Mouse (Mus musculus) heart, postnatal 25 days (tissue): ENCODE data around the gene Bcar1. TPM values are rescaled to one million over a fixed set of nuclear protein-coding genes. Genes with fewer than 3 reads are reported as not detected.

Experiments used
- DNase-seq: peaks from one replicate; pipeline ENCODE4 v3.0.0; 2022; ENCODE audit warnings: low spot score
- intact Hi-C: fragments of 180-260 bp; cut with DNase I; formaldehyde crosslinking; loops from one replicate; pipeline ENCODE4 v1.15.1; 2025
- total RNA-seq, 2 experiments: library from RNA; stranded (reverse); gene quantifications; 2 replicates each; pipeline ENCODE4 v1.2.3; 2021

Bcar1 gene
- total RNA-seq, result 10 to 100 TPM; 18.7 to 20.7 TPM

GRCm38 (mm10) chr8:111743792-111744696, at the start of gene Bcar1:
Gene Bcar1 (minus strand): TSS chr8:111743809.
- intact Hi-C loops, result loop anchor here (2.0 kb wide), 1 partner anchor 25 kb away; no protein-coding TSS in a partner anchor
- DNase-seq, result no peak

- no peak for DNase-seq
- intact Hi-C loops, result loop anchor here (5.0 kb wide), 1 partner anchor 33 kb away; no protein-coding TSS in a partner anchor
These were observed 46.0 kb upstream of the Bcar1 start for GRCm38 (mm10) chr8:111789639-111790038.

GRCm38 (mm10) chr8:111789200-111789599, 45.6 kb upstream of the Bcar1 start:
- intact Hi-C loops, result loop anchor here (5.0 kb wide), 1 partner anchor 33 kb away; no protein-coding TSS in a partner anchor
- no peak for DNase-seq

DNA sequence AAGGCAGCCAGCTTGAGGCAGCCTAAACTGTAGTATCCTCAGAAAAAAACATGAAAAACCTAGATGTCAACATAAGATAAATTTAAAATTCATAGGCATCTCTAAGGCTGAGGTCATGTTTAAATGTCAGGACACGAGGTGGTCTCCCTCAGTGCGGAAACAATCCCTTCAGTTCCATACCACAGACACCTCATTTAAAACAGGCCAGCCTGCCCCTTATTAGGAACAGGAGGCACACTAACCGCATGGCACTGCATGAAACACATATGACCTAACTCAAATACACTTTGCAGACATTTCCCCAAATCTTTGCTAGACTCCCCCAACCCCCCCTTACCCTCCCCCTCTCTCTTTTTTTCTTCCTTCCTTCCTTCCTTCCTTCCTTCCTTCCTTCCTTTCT, 44.9 kb upstream of the Bcar1 start:
- intact Hi-C loops, result loop anchor here (5.0 kb wide), 1 partner anchor 34 kb away; no protein-coding TSS in a partner anchor
- DNase-seq, result no peak

DNA sequence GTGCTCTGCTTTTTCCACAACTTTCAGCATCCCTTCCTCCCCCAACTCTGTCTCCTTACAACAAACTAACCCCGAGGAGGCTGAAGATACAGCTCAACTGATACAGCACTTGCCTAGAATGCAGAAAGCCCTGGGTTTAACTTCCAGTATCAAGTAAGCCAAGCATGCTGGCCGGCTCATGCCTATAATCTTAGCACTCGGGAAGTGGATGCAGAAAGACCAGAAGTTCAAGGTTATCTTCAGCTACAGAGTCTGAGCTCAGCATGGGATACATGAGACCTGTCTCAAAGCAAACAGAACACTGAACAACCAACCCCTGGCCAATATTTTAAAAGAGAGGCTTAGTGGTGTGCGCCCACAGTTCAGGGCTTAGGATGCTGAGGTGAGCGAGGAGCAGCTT, 44.5 kb upstream of the Bcar1 start:
- DNase-seq, result no peak
- intact Hi-C loops, result loop anchor here (5.0 kb wide), 1 partner anchor 34 kb away; no protein-coding TSS in a partner anchor

- intact Hi-C loops, result loop anchor here (5.0 kb wide), 1 partner anchor 35 kb away; no protein-coding TSS in a partner anchor
- DNase-seq, result no peak
These were observed 44.1 kb upstream of the Bcar1 start for GRCm38 (mm10) chr8:111787683-111788082.

- intact Hi-C loops, result loop anchor here (5.0 kb wide), 1 partner anchor 35 kb away; no protein-coding TSS in a partner anchor
- DNase-seq, result no peak
These were observed 43.3 kb upstream of the Bcar1 start for GRCm38 (mm10) chr8:111786701-111787588.

- intact Hi-C loops, result loop anchor here (5.0 kb wide), 1 partner anchor 36 kb away; no protein-coding TSS in a partner anchor
- no peak for DNase-seq
These were observed 42.5 kb upstream of the Bcar1 start for GRCm38 (mm10) chr8:111786116-111786515.

DNA sequence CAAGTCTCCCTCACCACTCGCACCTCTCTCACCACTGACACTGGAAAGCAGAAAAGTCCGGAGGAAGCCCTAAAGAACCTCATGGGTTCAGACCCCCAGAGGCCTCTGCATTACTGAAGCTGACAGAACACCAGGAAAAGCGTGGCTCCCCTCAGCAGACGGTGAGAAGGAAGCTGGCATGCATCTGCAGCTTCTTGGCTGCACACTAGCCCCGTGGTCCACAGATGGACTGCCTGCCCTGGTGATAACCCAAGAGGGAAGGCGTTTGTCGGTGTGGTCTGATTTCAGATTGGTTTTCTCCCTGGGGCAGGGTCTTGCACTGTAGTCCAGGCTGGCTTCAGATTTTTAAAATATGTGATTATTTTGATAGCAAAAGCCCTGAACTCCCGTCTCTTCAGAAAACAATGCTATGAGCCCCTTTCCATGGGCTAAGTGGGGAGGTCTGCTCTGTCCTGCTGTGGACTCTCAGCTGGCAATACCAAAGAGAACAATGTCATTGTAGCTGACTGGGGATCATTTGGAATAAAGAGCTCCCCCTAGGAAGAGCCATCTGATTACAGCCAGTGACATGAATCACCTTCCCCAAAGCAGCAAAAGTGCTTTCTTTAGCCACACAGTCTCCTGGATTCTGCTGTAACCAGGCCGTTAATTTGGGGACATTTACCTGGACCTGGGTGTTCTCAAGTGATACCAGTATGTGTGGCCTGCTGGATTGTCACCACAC, 39.2 kb upstream of the Bcar1 start:
- intact Hi-C loops, result loop anchor here (5.0 kb wide), 1 partner anchor 61 kb away; no protein-coding TSS in a partner anchor

DNA sequence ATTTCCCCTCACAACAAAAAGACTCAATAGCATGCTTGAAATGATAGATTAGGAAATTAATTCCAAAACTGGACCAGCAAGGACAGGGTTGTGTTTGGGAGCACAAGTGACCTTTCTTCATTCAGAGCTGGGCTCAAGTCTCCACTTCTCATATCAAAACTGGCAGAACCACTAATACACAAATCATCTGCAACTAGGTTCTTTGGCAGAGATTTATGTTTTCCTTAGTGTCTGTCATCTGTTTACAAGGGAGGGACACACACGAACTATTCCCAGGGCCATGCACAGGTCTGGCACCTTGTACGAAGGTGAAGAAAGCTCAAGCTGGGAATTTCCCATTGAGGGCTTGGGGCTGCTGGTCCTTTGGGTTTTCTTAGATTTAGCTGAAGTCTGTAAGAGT, 38.6 kb upstream of the Bcar1 start:
- intact Hi-C loops, result loop anchor here (5.0 kb wide), 1 partner anchor 60 kb away; no protein-coding TSS in a partner anchor
- DNase-seq, result no peak

More for the DNA sequence above, 39.2 kb upstream of the Bcar1 start:
- no peak for DNase-seq

- intact Hi-C loops, result loop anchor here (5.0 kb wide), 1 partner anchor 59 kb away; no protein-coding TSS in a partner anchor
- DNase-seq, result no peak
These were observed 37.3 kb upstream of the Bcar1 start for GRCm38 (mm10) chr8:111780697-111781424.

DNA sequence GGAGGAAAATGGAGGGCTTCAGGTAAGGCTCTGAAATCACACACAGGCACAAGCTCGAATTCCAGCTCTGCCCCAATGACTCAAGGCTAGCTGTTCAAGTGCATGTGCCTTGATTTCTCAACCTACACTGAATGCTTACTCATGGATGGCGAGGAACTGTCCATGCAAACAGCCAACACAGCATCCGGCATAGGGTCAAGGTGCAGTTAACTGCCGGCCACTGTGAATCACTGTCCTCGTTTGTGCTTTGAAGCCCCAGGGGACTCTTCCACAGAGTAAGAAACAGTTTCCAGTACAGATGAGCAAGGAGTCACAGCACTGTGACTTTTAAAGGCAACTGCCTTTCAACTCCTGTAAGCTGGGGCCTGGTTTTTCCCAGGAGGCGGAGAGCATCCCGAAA, 36.1 kb upstream of the Bcar1 start:
- no peak for DNase-seq
- intact Hi-C loops, result loop anchor here (5.0 kb wide), 1 partner anchor 57 kb away; no protein-coding TSS in a partner anchor

- intact Hi-C loops, result no loop called here
These were observed 35.2 kb upstream of the Bcar1 start for GRCm38 (mm10) chr8:111778801-111779200.

DNA sequence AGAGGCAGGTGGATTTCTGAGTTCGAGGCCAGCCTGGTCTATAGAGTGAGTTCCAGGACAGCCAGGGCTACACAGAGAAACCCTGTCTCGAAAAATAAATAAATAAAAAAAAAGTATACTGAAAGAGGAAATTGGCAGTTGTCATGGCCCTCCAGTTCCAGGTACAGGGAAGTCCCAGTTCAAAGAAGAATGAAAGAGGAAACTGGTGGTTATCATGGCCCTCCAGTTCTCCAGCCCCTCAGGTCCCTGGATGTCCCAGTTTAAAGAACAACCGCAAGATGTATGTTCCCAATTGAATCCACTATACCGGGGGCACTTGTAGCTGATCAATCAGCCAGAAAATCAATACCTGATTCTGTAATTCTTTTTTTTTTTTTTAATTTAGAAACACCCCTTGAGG, 32.9 kb upstream of the Bcar1 start:
- no peak for DNase-seq
- intact Hi-C loops, result no loop called here

More at GRCm38 (mm10) chr8:111778801-111779200, 35.2 kb upstream of the Bcar1 start:
- no peak for DNase-seq

DNA sequence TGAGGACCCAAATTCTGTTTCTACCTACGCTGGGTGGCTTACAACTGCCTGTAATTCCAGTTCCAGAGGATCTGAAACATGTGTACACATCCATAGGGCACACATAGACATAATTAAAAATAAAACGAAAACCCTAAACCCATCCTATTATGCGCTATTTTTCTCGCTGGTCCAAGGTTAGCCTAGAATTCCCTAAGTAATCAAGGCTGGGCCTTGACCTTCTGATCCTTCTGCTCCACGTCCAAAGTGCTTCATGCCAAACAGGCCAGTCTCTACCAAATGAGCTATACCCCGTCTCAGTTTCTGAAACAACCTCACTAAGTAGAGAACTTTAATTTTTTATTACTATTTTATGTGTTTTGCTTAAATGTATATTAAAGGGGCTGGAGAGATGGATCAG, 32.2 kb upstream of the Bcar1 start:
- intact Hi-C loops, result no loop called here
- no peak for DNase-seq

DNA sequence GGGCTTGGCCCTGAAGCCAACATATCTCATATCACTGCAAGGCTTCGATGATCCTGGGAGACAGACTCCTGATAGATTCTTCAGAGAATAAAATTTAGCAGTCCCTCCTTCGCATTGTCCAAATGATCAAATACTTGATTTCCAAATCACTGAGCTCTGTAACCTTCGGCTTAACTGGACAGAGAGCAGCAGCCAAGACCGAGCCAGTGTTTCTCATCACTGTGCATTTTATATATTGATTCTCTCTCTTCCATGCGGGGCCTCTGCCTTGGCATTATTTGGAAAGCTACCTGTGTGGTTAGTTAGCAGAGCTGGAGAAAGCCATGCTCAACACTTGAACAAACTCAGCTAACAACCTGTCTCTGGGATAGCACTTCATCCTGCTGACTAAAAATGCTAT, 29.9 kb upstream of the Bcar1 start:
- intact Hi-C loops, result no loop called here
- no peak for DNase-seq

- intact Hi-C loops, result no loop called here
- no peak for DNase-seq
These were observed 29.4 kb upstream of the Bcar1 start for GRCm38 (mm10) chr8:111773057-111773456.

GRCm38 (mm10) chr8:111772083-111772482, 28.5 kb upstream of the Bcar1 start:
- DNase-seq, result no peak
- intact Hi-C loops, result no loop called here

- intact Hi-C loops, result no loop called here
- no peak for DNase-seq
These were observed 28.0 kb upstream of the Bcar1 start for GRCm38 (mm10) chr8:111771625-111772020.
